ENCODE assay signal across 13 mouse cellular contexts in the genomic region with DNA sequence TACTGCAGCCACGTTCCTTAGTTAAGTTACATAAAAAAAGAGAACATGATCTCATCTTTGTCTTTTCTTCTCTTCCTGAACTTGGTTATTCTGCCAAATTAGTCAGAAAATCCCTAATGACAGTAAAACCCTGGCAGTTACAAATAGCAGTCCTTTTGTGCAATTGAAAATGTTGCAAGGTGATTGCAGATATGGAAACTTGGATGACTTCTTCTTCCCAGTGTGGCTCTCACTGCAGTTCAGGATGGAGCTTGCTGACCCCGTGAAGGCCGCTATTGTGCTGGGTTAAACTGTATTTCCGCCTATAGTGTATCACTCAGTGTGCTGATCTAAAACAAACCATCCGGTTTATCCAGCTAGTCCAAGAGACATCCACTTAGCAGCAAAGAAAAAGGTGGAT. TPM values are rescaled to one million over a fixed set of nuclear protein-coding genes. Genes with fewer than 3 reads are reported as not detected.
DNase-seq lines count a peak whose midpoint lies in the region; ATAC-seq lines count a peak whose summit lies in the region.
"Had no signal": no experiment of that assay in that cellular context is flagged by ENCODE, and none has a peak within 500 bp of the region (broad histone marks: within the 10 kb centered on the region; RNA-seq: fewer than 3 reads in every experiment).

No protein-coding gene starts in this region.

- ATAC-seq in midbrain, embryonic 11.5 days (ENCODE audit: low FRiP score): no peak
- ATAC-seq in forebrain, embryonic 14.5 days: no peak
- ATAC-seq in forebrain, embryonic 11.5 days (replicated peaks; ENCODE audit: low FRiP score): no peak

- no peak overlapping the region for H3K27ac ChIP-seq in heart, embryonic 10.5 days
- H3K27ac ChIP-seq in macrophage: peak overlapping the region; percentile 74
- H3K27ac ChIP-seq in midbrain, embryonic 11.5 days (ENCODE audit: low read depth, low read length): no peak overlapping the region
- H3K27ac ChIP-seq in forebrain, embryonic 14.5 days (ENCODE audit: low read depth, low read length): no peak overlapping the region
- H3K27ac ChIP-seq in forebrain, embryonic 11.5 days (ENCODE audit: low read depth, low read length): no peak overlapping the region

- intact Hi-C loops in heart, postnatal 10 days (cut with DNase I): loop anchor here (5.0 kb wide), 1 partner anchor 35 kb away; the partner anchor contains the start of gene Sntb2

- H3K4me3 ChIP-seq in heart, embryonic 10.5 days: no peak overlapping the region
- H3K4me3 ChIP-seq in macrophage (ENCODE audit: inconsistent target): no peak overlapping the region
- no peak overlapping the region for H3K4me3 ChIP-seq in midbrain, embryonic 11.5 days (ENCODE audit: low read depth, low read length)
- H3K4me3 ChIP-seq in forebrain, embryonic 14.5 days (ENCODE audit: low read depth, low read length): no peak overlapping the region
- H3K4me3 ChIP-seq in forebrain, embryonic 11.5 days (ENCODE audit: low read depth, low read length): no peak overlapping the region
- H3K4me3 ChIP-seq: embryonic facial prominence, embryonic 12.5 days; liver, embryonic 15.5 days had no signal

- no peak overlapping the region for H3K4me2 ChIP-seq in midbrain, embryonic 11.5 days
- no peak overlapping the region for H3K4me2 ChIP-seq in forebrain, embryonic 14.5 days (ENCODE audit: low read length)
- H3K4me2 ChIP-seq in forebrain, embryonic 11.5 days (ENCODE audit: low read depth, low read length, severe bottlenecking): no peak overlapping the region
- H3K4me2 ChIP-seq: embryonic facial prominence, embryonic 12.5 days; liver, embryonic 15.5 days had no signal

- WGBS in heart, embryonic 10.5 days: 65% methylated on average over 5 of the region's 5 CpGs
- WGBS in macrophage (ENCODE audit: missing documents): 65% methylated on average over 5 of the region's 5 CpGs
- WGBS in midbrain, embryonic 11.5 days: 88% methylated on average over 5 of the region's 5 CpGs
- 69% methylated on average over 5 of the region's 5 CpGs for WGBS in forebrain, embryonic 14.5 days
- WGBS in forebrain, embryonic 11.5 days: 81% methylated on average over 5 of the region's 5 CpGs

- H3K36me3 ChIP-seq in heart, embryonic 10.5 days: no peaks in the 10 kb centered on the region
- H3K36me3 ChIP-seq in macrophage (ENCODE audit: inconsistent target): no peaks in the 10 kb centered on the region
- H3K36me3 ChIP-seq in midbrain, embryonic 11.5 days (ENCODE audit: control insufficient read depth, insufficient read depth, low read length): no peaks in the 10 kb centered on the region
- H3K36me3 ChIP-seq in forebrain, embryonic 14.5 days (ENCODE audit: control insufficient read depth, insufficient read depth, low read length): no peaks in the 10 kb centered on the region
- H3K36me3 ChIP-seq in forebrain, embryonic 11.5 days (ENCODE audit: control insufficient read depth, insufficient read depth, low read length): no peaks in the 10 kb centered on the region
- H3K36me3 ChIP-seq: embryonic facial prominence, embryonic 12.5 days; liver, embryonic 15.5 days had no signal

- H3K9me3 ChIP-seq in heart, embryonic 10.5 days: no peaks in the 10 kb centered on the region
- no peaks in the 10 kb centered on the region for H3K9me3 ChIP-seq in midbrain, embryonic 11.5 days (ENCODE audit: control insufficient read depth, low read length)
- H3K9me3 ChIP-seq in forebrain, embryonic 14.5 days (replicated peaks; ENCODE audit: control insufficient read depth, low read length): no peaks in the 10 kb centered on the region
- no peaks in the 10 kb centered on the region for H3K9me3 ChIP-seq in forebrain, embryonic 11.5 days (ENCODE audit: control insufficient read depth, low read length)
- H3K9me3 ChIP-seq: embryonic facial prominence, embryonic 12.5 days; liver, embryonic 15.5 days had no signal

- peak; percentile 46 to 73 for DNase-seq in heart, adult 18-20 months
- DNase-seq in heart, embryonic 10.5 days (ENCODE audit: low spot score): no peak
- peak; percentile 36 to 57 for DNase-seq in adrenal gland, postnatal 36 days
- peak; percentile 54 for DNase-seq in heart, postnatal 10 days
- no peak for DNase-seq in midbrain, embryonic 11.5 days (ENCODE audit: low spot score, missing footprints)
- DNase-seq in forebrain, embryonic 14.5 days (ENCODE audit: low spot score): no peak
- no peak for DNase-seq in forebrain, embryonic 11.5 days (ENCODE audit: low spot score)
- DNase-seq: gastrocnemius, postnatal 10 days; layer of hippocampus, adult 9-11 months; thymus, adult 2 months had no signal

- peaks cover 8% of the 10 kb centered on the region; the same call in 1 of the 2 replicates for H3K4me1 ChIP-seq in heart, embryonic 10.5 days
- no peaks in the 10 kb centered on the region for H3K4me1 ChIP-seq in midbrain, embryonic 11.5 days (ENCODE audit: control insufficient read depth, insufficient read depth, low read length)
- no peaks in the 10 kb centered on the region for H3K4me1 ChIP-seq in forebrain, embryonic 14.5 days (ENCODE audit: control insufficient read depth, insufficient read depth, low read length)
- H3K4me1 ChIP-seq in forebrain, embryonic 11.5 days (replicated peaks; ENCODE audit: control insufficient read depth, insufficient read depth, low read length): no peaks in the 10 kb centered on the region

- H3K9ac ChIP-seq in midbrain, embryonic 11.5 days (ENCODE audit: low read length): no peak overlapping the region
- H3K9ac ChIP-seq in forebrain, embryonic 14.5 days (ENCODE audit: low read length): no peak overlapping the region
- no peak overlapping the region for H3K9ac ChIP-seq in forebrain, embryonic 11.5 days (ENCODE audit: low read length)
- H3K9ac ChIP-seq: embryonic facial prominence, embryonic 12.5 days; liver, embryonic 15.5 days had no signal

- peaks cover 86% of the 10 kb centered on the region for H3K79me2 ChIP-seq in macrophage (ENCODE audit: inconsistent target)

- H3K27me3 ChIP-seq in heart, embryonic 10.5 days (ENCODE audit: insufficient read depth, poor library complexity, severe bottlenecking): no peaks in the 10 kb centered on the region
- no peaks in the 10 kb centered on the region for H3K27me3 ChIP-seq in midbrain, embryonic 11.5 days (ENCODE audit: control insufficient read depth, insufficient read depth, low read length)
- peaks cover 26% of the 10 kb centered on the region for H3K27me3 ChIP-seq in forebrain, embryonic 14.5 days (replicated peaks; ENCODE audit: control insufficient read depth, insufficient read depth, low read length)
- no peaks in the 10 kb centered on the region for H3K27me3 ChIP-seq in forebrain, embryonic 11.5 days (ENCODE audit: control insufficient read depth, insufficient read depth, low read length)
- H3K27me3 ChIP-seq: embryonic facial prominence, embryonic 12.5 days; liver, embryonic 15.5 days had no signal

RNA-seq across cellular contexts. Expression of gene Sntb2, which starts 36.4 kb away (rescaled TPM):
- 1 to 10 TPM; 9.6 to 9.7 TPM for total RNA-seq in heart, adult 18-20 months (2021)
- polyA plus RNA-seq in heart, embryonic 10.5 days (2016; fragmentation: Nextera tagmentation; extraction: Ambion mirVana): 8.7 and 9.8 TPM in 2 replicates
- 10 to 100 TPM; 28.8 to 39.5 TPM for total RNA-seq in adrenal gland, postnatal 36 days (2021)
- total RNA-seq in heart, postnatal 10 days (2021): 10 to 100 TPM; 27.1 to 27.6 TPM
- total RNA-seq in macrophage (2018; cell fraction: chromatin; rRNA removed): 10 to 100 TPM; 18.2 to 50.8 (median 32.8) TPM
- total RNA-seq in macrophage (2018; cell fraction: cytosol; rRNA removed): 10 to 100 TPM in 24 of 26 experiments, 1 to 10 TPM in 2; 9.7 to 18.9 (median 13.0) TPM
- total RNA-seq in macrophage (2018; cell fraction: nucleus; rRNA removed): 10 to 100 TPM; 16.4 to 48.6 (median 27.7) TPM
- polyA plus RNA-seq in macrophage (2018): 7.2 to 10.1 TPM (median 8.4 TPM) in 3 replicates
- 5.9 and 6.2 TPM in 2 replicates for polyA plus RNA-seq in midbrain, embryonic 11.5 days (2014; fragmentation: Nextera tagmentation; extraction: Ambion mirVana)
- 2.3 and 2.9 TPM in 2 replicates for polyA plus RNA-seq in forebrain, embryonic 14.5 days (2014; fragmentation: Nextera tagmentation; extraction: Ambion mirVana)
- polyA plus RNA-seq in forebrain, embryonic 11.5 days (2014; fragmentation: Nextera tagmentation; extraction: Ambion mirVana): 7.9 and 9.5 TPM in 2 replicates

RNA-seq across cellular contexts. Expression of gene Vps4a, which starts 59.1 kb away (rescaled TPM):
- total RNA-seq in heart, adult 18-20 months (2021): 10 to 100 TPM; 58.7 to 60.0 TPM
- polyA plus RNA-seq in heart, embryonic 10.5 days (2016; fragmentation: Nextera tagmentation; extraction: Ambion mirVana): 52.3 and 52.8 TPM in 2 replicates
- 10 to 100 TPM; 86.3 to 91.6 TPM for total RNA-seq in adrenal gland, postnatal 36 days (2021)
- total RNA-seq in heart, postnatal 10 days (2021): 10 to 100 TPM; 59.8 to 61.4 TPM
- 10 to 100 TPM in 25 of 26 experiments, 1 to 10 TPM in 1; 6.7 to 34.9 (median 23.8) TPM for total RNA-seq in macrophage (2018; cell fraction: chromatin; rRNA removed)
- 10 to 100 TPM; 31.0 to 41.8 (median 36.9) TPM for total RNA-seq in macrophage (2018; cell fraction: cytosol; rRNA removed)
- total RNA-seq in macrophage (2018; cell fraction: nucleus; rRNA removed): 10 to 100 TPM; 11.3 to 36.5 (median 26.8) TPM
- polyA plus RNA-seq in macrophage (2018): 37.0 to 41.2 TPM (median 40.7 TPM) in 3 replicates
- 94.9 and 96.4 TPM in 2 replicates for polyA plus RNA-seq in midbrain, embryonic 11.5 days (2014; fragmentation: Nextera tagmentation; extraction: Ambion mirVana)
- 131 and 153 TPM in 2 replicates for polyA plus RNA-seq in forebrain, embryonic 14.5 days (2014; fragmentation: Nextera tagmentation; extraction: Ambion mirVana)
- 84.9 and 85.5 TPM in 2 replicates for polyA plus RNA-seq in forebrain, embryonic 11.5 days (2014; fragmentation: Nextera tagmentation; extraction: Ambion mirVana)

Comparison
In these comparisons a context has a peak if more than half of its experiments do, and no peak if none do; other contexts are left out.
1. DNase-seq: peak in heart, adult 18-20 months (2 of 2), adrenal gland, postnatal 36 days (2 of 2) and heart, postnatal 10 days (2 of 2); none in heart, embryonic 10.5 days (single experiment), midbrain, embryonic 11.5 days (single experiment), forebrain, embryonic 14.5 days (single experiment) and forebrain, embryonic 11.5 days (single experiment).